Mouse (Mus musculus) embryonic fibroblast, embryonic 13.5 days (primary cell): Measurements from ENCODE around the gene Zfp941. TPM values are rescaled to one million over a fixed set of nuclear protein-coding genes. Genes with fewer than 3 reads are reported as not detected.

ENCODE experiments used
- H3K27ac ChIP-seq: 2 replicates; pipeline ENCODE4 v1.5.1; 2012; ENCODE audit warnings: low read length, control low read depth, inconsistent platforms; ENCODE audit not compliant: insufficient read depth
- H3K4me1 ChIP-seq: 2 replicates; pipeline ENCODE4 v1.6.1; 2011; ENCODE audit warnings: low read length; ENCODE audit not compliant: control insufficient read depth, insufficient read depth
- H3K4me3 ChIP-seq: 2 replicates; pipeline ENCODE4 v1.5.1; 2011; ENCODE audit warnings: mild to moderate bottlenecking, control low read depth, low read length; ENCODE audit not compliant: insufficient read depth
- CTCF ChIP-seq: IDR thresholded peaks from 2 replicates; pipeline ENCODE4 v1.5.1; 2011; ENCODE audit warnings: mild to moderate bottlenecking, control low read depth, low read length, moderate library complexity, borderline replicate concordance; ENCODE audit not compliant: insufficient read depth
- POLR2A ChIP-seq: IDR thresholded peaks from 2 replicates; pipeline ENCODE4 v1.6.1; 2011; ENCODE audit warnings: low read depth, mild to moderate bottlenecking, control low read depth, low read length, moderate library complexity
- polyA plus RNA-seq: library from polyadenylated mRNA; stranded (reverse); fragments of >200 nt; gene quantifications from 2 replicates; pipeline ENCODE4 v1.2.4, GENCODE M21; 2011; ENCODE audit warnings: low read depth; ENCODE audit not compliant: missing spikeins, insufficient read length

The Zfp941 gene
- polyA plus RNA-seq, 1 experiment = 2.2 TPM

GRCm38 (mm10) chr7:140855181-140855580 lies 33.2 kb upstream of the Zfp941 start:
- peak overlapping the region; percentile 78; the same call in 1 of the 2 replicates for H3K27ac ChIP-seq
- peak; percentile 31; the same call in 1 of the 2 replicates for TF ChIP-seq POLR2A
- no peak for TF ChIP-seq CTCF
- 0 out of 2 replicates have a peak, but pooled peaks cover 4% of the 10 kb centered on the region for H3K4me1 ChIP-seq
- peak overlapping the region; percentile 80 for H3K4me3 ChIP-seq

- Histone ChIP-seq H3K4me1 (0 out of 2 replicates have a peak, but pooled peaks cover 4% of the 10 kb centered on the region), H3K27ac (no peak overlapping the region), H3K4me3 (no peak overlapping the region)
- no peak for TF ChIP-seq POLR2A
These were observed 32.5 kb upstream of the Zfp941 start for GRCm38 (mm10) chr7:140854483-140854882.

- H3K4me3 ChIP-seq = no peak overlapping the region
- H3K4me1 ChIP-seq = no peaks in the 10 kb centered on the region
- TF ChIP-seq POLR2A = no peak
- TF ChIP-seq CTCF = no peak
These were observed 31.4 kb upstream of the Zfp941 start for GRCm38 (mm10) chr7:140853386-140853785.

GRCm38 (mm10) chr7:140851916-140852315 lies 29.9 kb upstream of the Zfp941 start:
- TF ChIP-seq CTCF = no peak
- no peak; the same call in 1 of the 2 replicates for TF ChIP-seq POLR2A
- H3K27ac ChIP-seq = no peak overlapping the region
- H3K4me3 ChIP-seq = no peak overlapping the region
- no peaks in the 10 kb centered on the region for H3K4me1 ChIP-seq

More at GRCm38 (mm10) chr7:140853386-140853785, 31.4 kb upstream of the Zfp941 start:
- no peak overlapping the region for H3K27ac ChIP-seq

GRCm38 (mm10) chr7:140848591-140848990 lies 26.6 kb upstream of the Zfp941 start:
- Histone ChIP-seq H3K4me3 (no peak overlapping the region), H3K4me1 (no peaks in the 10 kb centered on the region), H3K27ac (no peak overlapping the region)
- TF ChIP-seq CTCF = no peak
- no peak for TF ChIP-seq POLR2A

- no peak within 1 kb of the TSS for H3K27ac ChIP-seq
- TF ChIP-seq POLR2A = no peak
- TF ChIP-seq CTCF = no peak
- no peaks in the 10 kb centered on the region for H3K4me1 ChIP-seq
- H3K4me3 ChIP-seq = no peak within 1 kb of the TSS
These were observed 26.0 kb upstream of the Zfp941 start, which contains the start of gene Odf3 for GRCm38 (mm10) chr7:140847755-140848580. Gene Odf3, plus strand, starts transcription at chr7:140847805.

- no peaks in the 10 kb centered on the region for H3K4me1 ChIP-seq
- H3K27ac ChIP-seq = no peak overlapping the region
- TF ChIP-seq CTCF (no peak), POLR2A (no peak)
- H3K4me3 ChIP-seq = no peak overlapping the region
These were observed 24.7 kb upstream of the Zfp941 start for GRCm38 (mm10) chr7:140846676-140847075.

- no peak overlapping the region for H3K4me3 ChIP-seq
- no peak overlapping the region for H3K27ac ChIP-seq
- H3K4me1 ChIP-seq = no peaks in the 10 kb centered on the region
- TF ChIP-seq CTCF (no peak), POLR2A (no peak)
These were observed 23.7 kb upstream of the Zfp941 start for GRCm38 (mm10) chr7:140845683-140846082.

GRCm38 (mm10) chr7:140844905-140845665 lies 23.1 kb upstream of the Zfp941 start, which contains the start of gene Scgb1c1:
Gene Scgb1c1, plus strand, starts transcription at chr7:140845547.
- H3K4me3 ChIP-seq = no peak within 1 kb of the TSS

More at GRCm38 (mm10) chr7:140844905-140845665, 23.1 kb upstream of the Zfp941 start, which contains the start of gene Scgb1c1:
- Histone ChIP-seq H3K4me1 (no peaks in the 10 kb centered on the region), H3K27ac (no peak within 1 kb of the TSS)
- TF ChIP-seq POLR2A (no peak), CTCF (peak; percentile 83)
